In genomic region chr12:82756756-82757155, GRCm38 (mm10) we compare ENCODE assay signal across 13 mouse cellular contexts.
DNase-seq lines count a peak whose midpoint lies in the region.
"Had no signal": no experiment of that assay in that cellular context is flagged by ENCODE, and none has a peak within 500 bp of the region (broad histone marks: within the 10 kb centered on the region; RNA-seq: fewer than 3 reads in every experiment).

No protein-coding gene starts in this region.

- no peak overlapping the region for H3K4me3 ChIP-seq in heart, embryonic 10.5 days
- H3K4me3 ChIP-seq: hindbrain, embryonic 10.5 days; limb, embryonic 13.5 days had no signal

- H3K27me3 ChIP-seq in heart, embryonic 10.5 days (ENCODE audit: insufficient read depth, poor library complexity, severe bottlenecking), result no peaks in the 10 kb centered on the region
- H3K27me3 ChIP-seq: limb, embryonic 13.5 days had no signal

- H3K9me3 ChIP-seq in heart, embryonic 10.5 days, result no peaks in the 10 kb centered on the region
- H3K9me3 ChIP-seq: G1E; hindbrain, embryonic 10.5 days; limb, embryonic 13.5 days had no signal

- 56% methylated on average over 6 of the region's 6 CpGs for WGBS in heart, embryonic 10.5 days

- H3K36me3 ChIP-seq in heart, embryonic 10.5 days, result no peaks in the 10 kb centered on the region
- H3K36me3 ChIP-seq: G1E; hindbrain, embryonic 10.5 days; limb, embryonic 13.5 days had no signal

- no peak overlapping the region for H3K27ac ChIP-seq in heart, embryonic 10.5 days
- H3K27ac ChIP-seq: hindbrain, embryonic 10.5 days; limb, embryonic 13.5 days; macrophage had no signal

- peaks cover 28% of the 10 kb centered on the region for H3K4me1 ChIP-seq in heart, embryonic 10.5 days
- H3K4me1 ChIP-seq: hindbrain, embryonic 10.5 days; limb, embryonic 13.5 days had no signal

- DNase-seq in heart, adult 11 months, result peak; percentile 77
- DNase-seq in heart, embryonic 10.5 days (ENCODE audit: low spot score), result no peak
- peak; percentile 40 for DNase-seq in lung, postnatal 10 days
- no peak for DNase-seq in lung, postnatal 25 days (ENCODE audit: low spot score)
- peak; percentile 6 for DNase-seq in layer of hippocampus, postnatal 36 days
- DNase-seq in right cerebral cortex, postnatal 14 days, result peak; percentile 67
- DNase-seq in urinary bladder, postnatal 36 days (ENCODE audit: low spot score in 2 of 2), result no peak
- DNase-seq in spleen, adult 12 weeks (ENCODE audit: low spot score), result no peak
- DNase-seq: gastrocnemius, postnatal 36 days had no signal

Comparison
In these comparisons a context has a peak if more than half of its experiments do, and no peak if none do; other contexts are left out.
1. DNase-seq: peak in heart, adult 11 months (single experiment), lung, postnatal 10 days (single experiment), layer of hippocampus, postnatal 36 days (2 of 2) and right cerebral cortex, postnatal 14 days (single experiment); none in heart, embryonic 10.5 days (single experiment), lung, postnatal 25 days (single experiment), urinary bladder, postnatal 36 days (0 of 2) and spleen, adult 12 weeks (single experiment).